Mouse (Mus musculus): Measurements from ENCODE around the gene Cop1.

DNA sequence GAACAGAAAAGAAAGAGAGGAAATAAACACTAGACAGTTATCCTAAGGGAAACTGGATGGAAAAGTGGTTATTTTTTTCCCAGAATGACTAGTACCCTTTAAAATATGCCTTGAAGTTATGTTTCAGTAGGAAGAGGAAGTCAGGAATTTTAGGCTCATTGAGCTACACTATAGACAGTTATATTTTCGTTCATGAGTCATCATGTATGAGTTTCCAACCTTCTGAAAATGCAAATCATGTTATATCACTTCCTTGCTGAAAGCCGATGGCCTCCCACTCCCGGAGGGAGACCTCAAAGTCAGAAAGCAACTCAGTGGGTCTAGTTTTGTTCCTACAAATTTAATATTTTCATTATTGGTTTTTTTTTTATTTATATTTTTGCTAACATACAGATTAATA is 33.5 kb upstream of the Cop1 start:
- TF ChIP-seq CTCF (IDR thresholded peaks at IDR 0.05; ENCODE audit: low read depth) = no peak
- TF ChIP-seq EP300 (IDR thresholded peaks at IDR 0.05; ENCODE audit: low read depth) = no peak

Measured in liver, postnatal 0 days (tissue).